Mouse (Mus musculus): ENCODE results near the gene Ccdc58.

DNA sequence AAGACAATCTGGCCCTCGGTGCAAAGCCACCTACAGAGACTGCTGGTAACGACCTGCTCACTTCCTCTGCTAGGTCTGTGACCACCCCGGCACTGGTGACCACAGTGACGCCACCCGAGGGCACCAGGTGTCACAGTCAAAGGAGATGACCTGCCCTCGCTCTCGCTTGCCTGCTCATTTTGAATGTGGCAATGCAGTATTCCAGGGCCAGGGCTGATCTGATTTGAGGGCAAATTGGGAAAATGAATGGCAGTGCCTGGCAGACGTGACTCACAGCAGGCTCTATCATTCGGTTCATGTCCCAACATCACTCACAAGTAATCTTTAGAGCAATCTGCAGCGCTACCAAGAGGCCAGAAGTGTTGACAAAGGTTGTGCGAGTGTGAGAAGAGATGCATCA lies 15.1 kb upstream of the Ccdc58 start:
- TF ChIP-seq EP300 (IDR thresholded peaks at IDR 0.05; ENCODE audit: low read depth) = no peak
- no peak for TF ChIP-seq CTCF (IDR thresholded peaks at IDR 0.05; ENCODE audit: low read depth)
